Comparison of ENCODE assay signal across 22 mouse cellular contexts in genomic region chr2:115978666-115979065, GRCm38 (mm10).
DNase-seq lines count a peak whose midpoint lies in the region; ATAC-seq lines count a peak whose summit lies in the region.
"Had no signal": no experiment of that assay in that cellular context is flagged by ENCODE, and none has a peak within 500 bp of the region (broad histone marks: within the 10 kb centered on the region; RNA-seq: fewer than 3 reads in every experiment).

No protein-coding gene starts in this region.

- no peaks in the 10 kb centered on the region for H3K9me3 ChIP-seq in heart, embryonic 11.5 days (replicated peaks; ENCODE audit: control insufficient read depth, low read length)
- no peaks in the 10 kb centered on the region for H3K9me3 ChIP-seq in midbrain, embryonic 13.5 days
- H3K9me3 ChIP-seq in midbrain, embryonic 10.5 days (replicated peaks) = no peaks in the 10 kb centered on the region
- H3K9me3 ChIP-seq: embryonic facial prominence, embryonic 10.5 days; embryonic facial prominence, embryonic 12.5 days; forebrain, embryonic 13.5 days; forebrain, embryonic 15.5 days had no signal

- H3K9ac ChIP-seq in heart, embryonic 11.5 days (ENCODE audit: low read depth, low read length) = no peak overlapping the region
- H3K9ac ChIP-seq in midbrain, embryonic 13.5 days (replicated peaks) = no peak overlapping the region
- H3K9ac ChIP-seq: embryonic facial prominence, embryonic 12.5 days; forebrain, embryonic 13.5 days; forebrain, embryonic 15.5 days; forebrain, postnatal 0 days had no signal

- ATAC-seq in heart, embryonic 11.5 days (replicated peaks; ENCODE audit: insufficient number of reproducible peaks, low FRiP score, low TSS enrichment) = no peak
- no peak for ATAC-seq in midbrain, embryonic 13.5 days
- ATAC-seq in inflammation-experienced regulatory T-cells, adult 6 months = no peak
- ATAC-seq: forebrain, embryonic 13.5 days; forebrain, embryonic 15.5 days; forebrain, postnatal 0 days had no signal

- no peak overlapping the region for H3K4me2 ChIP-seq in heart, embryonic 11.5 days
- no peak overlapping the region for H3K4me2 ChIP-seq in midbrain, embryonic 13.5 days (replicated peaks)
- H3K4me2 ChIP-seq: embryonic facial prominence, embryonic 12.5 days; forebrain, embryonic 13.5 days; forebrain, embryonic 15.5 days had no signal

- H3K36me3 ChIP-seq in heart, embryonic 11.5 days (ENCODE audit: control insufficient read depth, insufficient read depth, low read length) = peaks cover 4% of the 10 kb centered on the region; the same call in 1 of the 2 replicates
- H3K36me3 ChIP-seq in midbrain, embryonic 13.5 days = no peaks in the 10 kb centered on the region
- H3K36me3 ChIP-seq in midbrain, embryonic 10.5 days = peaks cover 22% of the 10 kb centered on the region
- H3K36me3 ChIP-seq: embryonic facial prominence, embryonic 12.5 days had no signal

- no peaks in the 10 kb centered on the region for H3K27me3 ChIP-seq in heart, embryonic 11.5 days (ENCODE audit: control insufficient read depth, insufficient read depth, low read length)
- H3K27me3 ChIP-seq in midbrain, embryonic 13.5 days = no peaks in the 10 kb centered on the region
- no peaks in the 10 kb centered on the region for H3K27me3 ChIP-seq in midbrain, embryonic 10.5 days (ENCODE audit: low read depth, poor library complexity, severe bottlenecking)
- H3K27me3 ChIP-seq: embryonic facial prominence, embryonic 12.5 days; forebrain, embryonic 13.5 days; forebrain, embryonic 15.5 days had no signal

- peak; percentile 67 for DNase-seq in heart, adult 11 months
- no peak for DNase-seq in midbrain, embryonic 10.5 days (ENCODE audit: low spot score)
- DNase-seq in CD4-positive helper T cell, adult 2 months (ENCODE audit: low read depth, low spot score) = peak; percentile 7
- DNase-seq in MEL-GATA-1-ER (ENCODE audit: extremely low read depth, low read depth) = peak; percentile 0
- DNase-seq in ovary, adult 18-20 months (ENCODE audit: low spot score) = no peak
- DNase-seq: adrenal gland, adult 8-10 months; adrenal gland, postnatal 14 days; adrenal gland, postnatal 36 days; B cell, adult 2 months; cerebellum, adult 11-12 months; cerebellum, adult 2 months; cerebellum, adult 9-10 months; cerebellum, postnatal 10 days; cerebellum, postnatal 25 days; forebrain, postnatal 0 days had no signal

- 57% methylated on average over 5 of the region's 5 CpGs for WGBS in heart, embryonic 11.5 days (ENCODE audit: insufficient replicate concordance)
- 79% methylated on average over 5 of the region's 5 CpGs for WGBS in midbrain, embryonic 13.5 days
- 74% methylated on average over 5 of the region's 5 CpGs for WGBS in midbrain, embryonic 10.5 days

- H3K27ac ChIP-seq in heart, embryonic 11.5 days (ENCODE audit: low read depth, low read length) = no peak overlapping the region
- H3K27ac ChIP-seq in midbrain, embryonic 13.5 days = peak overlapping the region; percentile 75; the same call in 1 of the 2 replicates
- H3K27ac ChIP-seq in midbrain, embryonic 10.5 days (replicated peaks) = no peak overlapping the region
- H3K27ac ChIP-seq: embryonic facial prominence, embryonic 10.5 days; embryonic facial prominence, embryonic 12.5 days had no signal

- no peaks in the 10 kb centered on the region for H3K4me1 ChIP-seq in heart, embryonic 11.5 days (ENCODE audit: control insufficient read depth, insufficient read depth, low read length)
- peaks cover 22% of the 10 kb centered on the region for H3K4me1 ChIP-seq in midbrain, embryonic 13.5 days (replicated peaks)
- peaks cover 22% of the 10 kb centered on the region for H3K4me1 ChIP-seq in midbrain, embryonic 10.5 days

- no peak overlapping the region for H3K4me3 ChIP-seq in heart, embryonic 11.5 days (ENCODE audit: low read depth, low read length)
- no peak overlapping the region for H3K4me3 ChIP-seq in midbrain, embryonic 13.5 days (replicated peaks)
- no peak overlapping the region for H3K4me3 ChIP-seq in midbrain, embryonic 10.5 days
- H3K4me3 ChIP-seq: embryonic facial prominence, embryonic 10.5 days; embryonic facial prominence, embryonic 12.5 days; forebrain, embryonic 13.5 days; forebrain, embryonic 15.5 days had no signal

Comparison
In these comparisons a context has a peak if more than half of its experiments do, and no peak if none do; other contexts are left out.
1. DNase-seq: peak in heart, adult 11 months (single experiment), CD4-positive helper T cell, adult 2 months (single experiment) and MEL-GATA-1-ER (single experiment); none in midbrain, embryonic 10.5 days (single experiment) and ovary, adult 18-20 months (single experiment).